Mouse (Mus musculus) olfactory bulb, adult 2 months (tissue): Measurements from ENCODE around the gene Abracl.

Experiments used
- CTCF ChIP-seq: fragments of 200-500 bp; IDR thresholded peaks from 2 replicates; pipeline ENCODE4 v1.5.1; 2012; ENCODE audit warnings: low read depth, mild to moderate bottlenecking, low read length, moderate library complexity; ENCODE audit not compliant: insufficient read depth
- POLR2A ChIP-seq: fragments of 200-500 bp; IDR thresholded peaks from 2 replicates; pipeline ENCODE4 v1.6.1; 2012; ENCODE audit warnings: mild to moderate bottlenecking, low read depth, low read length, moderate library complexity; ENCODE audit not compliant: insufficient read depth

DNA sequence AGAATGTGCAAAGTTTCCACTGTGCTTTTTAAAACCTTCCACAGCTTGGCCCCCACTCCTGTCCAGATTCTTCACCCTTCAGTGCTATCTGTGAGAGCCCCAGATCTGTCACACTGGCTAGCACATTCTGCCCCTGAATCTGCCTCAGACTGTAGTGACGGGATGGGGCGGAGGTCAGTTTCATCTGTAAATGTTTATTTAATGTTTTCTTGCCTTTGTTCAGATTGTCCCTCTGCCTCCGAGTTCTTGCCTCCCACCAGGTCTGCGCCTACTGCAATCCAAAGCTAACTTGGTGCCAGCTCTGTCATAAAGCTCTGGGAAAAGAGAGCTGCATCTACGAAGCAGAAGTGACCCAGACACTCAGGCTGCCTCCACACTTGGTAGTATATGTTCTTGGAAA, 13.8 kb upstream of the Abracl start:
- no peak for TF ChIP-seq CTCF
- no peak for TF ChIP-seq POLR2A
